Mouse (Mus musculus): ENCODE measurements around the gene Tbkbp1. TPM values are rescaled to one million over a fixed set of nuclear protein-coding genes. Genes with fewer than 3 reads are reported as not detected.

Gene Tbkbp1
- polyA plus RNA-seq, 1 experiment from 2014 or later: 9.1 TPM

DNA sequence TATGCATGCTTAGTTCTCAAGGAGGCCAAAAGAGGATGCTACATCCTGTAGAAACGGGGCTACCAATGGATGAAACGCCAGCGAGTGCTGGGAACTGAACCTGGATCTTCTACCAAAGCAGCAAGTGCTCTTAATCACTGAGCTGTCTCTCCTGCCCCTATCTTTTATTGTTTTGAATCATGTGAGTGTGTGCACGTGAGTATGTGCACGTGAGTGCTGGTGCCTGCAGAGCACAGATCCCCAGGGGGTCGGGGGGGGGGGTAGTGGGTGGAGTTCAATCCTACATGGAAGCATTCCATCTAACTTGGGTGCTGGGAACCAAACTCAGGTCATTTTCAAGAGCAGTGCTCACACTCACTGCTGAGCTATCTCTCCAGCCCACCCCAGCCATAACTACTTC is 64.9 kb downstream of the Tbkbp1 start:
- no peak overlapping the region for H3K4me3 ChIP-seq (replicated peaks; ENCODE audit: low read depth, low read length)
- no peak for ATAC-seq (ENCODE audit: low FRiP score, low TSS enrichment)
- WGBS: 73% methylated on average over 6 of the region's 6 CpGs
- H3K9ac ChIP-seq (replicated peaks; ENCODE audit: low read length): no peak overlapping the region
- no peaks in the 10 kb centered on the region for H3K36me3 ChIP-seq (ENCODE audit: control insufficient read depth, insufficient read depth, low read length)
- DNase-seq: no peak
- H3K27ac ChIP-seq (replicated peaks; ENCODE audit: low read depth, low read length): no peak overlapping the region
- no peaks in the 10 kb centered on the region for H3K27me3 ChIP-seq (ENCODE audit: control insufficient read depth, insufficient read depth, low read length)
- H3K9me3 ChIP-seq (ENCODE audit: control insufficient read depth, low read length): 0 out of 2 replicates have a peak, but pooled peaks cover 5% of the 10 kb centered on the region
- H3K4me1 ChIP-seq (ENCODE audit: control insufficient read depth, insufficient read depth, low read length): 0 out of 2 replicates have a peak, but pooled peaks cover 3% of the 10 kb centered on the region
- H3K4me2 ChIP-seq (ENCODE audit: low read length): no peak overlapping the region

Small RNA genes lying within 50 kb of the gene (microRNA-seq; reads per million reads assigned to microRNA genes)
- not detected for gene Mir7235

Other genes with a start within 250 kb of the Tbkbp1 start
- 85.2 and 90.2 TPM in 2 replicates for gene Cdk5rap3, start 235.0 kb downstream of the Tbkbp1 start, polyA plus RNA-seq (2014; fragmentation: Nextera tagmentation; extraction: Ambion mirVana)
- gene Prr15l, start 223.4 kb downstream of the Tbkbp1 start, polyA plus RNA-seq (2014; fragmentation: Nextera tagmentation; extraction: Ambion mirVana): 0.16 and 0.24 TPM in 2 replicates
- gene Pnpo, start 207.5 kb downstream of the Tbkbp1 start, polyA plus RNA-seq (2014; fragmentation: Nextera tagmentation; extraction: Ambion mirVana): 18.9 and 20.9 TPM in 2 replicates
- 12.3 and 17.2 TPM in 2 replicates for gene Sp2, start 168.5 kb downstream of the Tbkbp1 start, polyA plus RNA-seq (2014; fragmentation: Nextera tagmentation; extraction: Ambion mirVana)
- 0.15 TPM in 1 of 2 replicates, not detected in the other for gene Sp6, start 138.1 kb downstream of the Tbkbp1 start, polyA plus RNA-seq (2014; fragmentation: Nextera tagmentation; extraction: Ambion mirVana)
- gene Scrn2, start 121.6 kb downstream of the Tbkbp1 start, polyA plus RNA-seq (2014; fragmentation: Nextera tagmentation; extraction: Ambion mirVana): 11.3 and 15.6 TPM in 2 replicates
- gene Lrrc46, start 110.1 kb downstream of the Tbkbp1 start, polyA plus RNA-seq (2014; fragmentation: Nextera tagmentation; extraction: Ambion mirVana): 2.3 and 3.0 TPM in 2 replicates
- gene Mrpl10, start 109.9 kb downstream of the Tbkbp1 start, polyA plus RNA-seq (2014; fragmentation: Nextera tagmentation; extraction: Ambion mirVana): 54.2 and 62.2 TPM in 2 replicates
- 7.8 and 8.9 TPM in 2 replicates for gene Osbpl7, start 100.9 kb downstream of the Tbkbp1 start, polyA plus RNA-seq (2014; fragmentation: Nextera tagmentation; extraction: Ambion mirVana)
- gene Tbx21, start 36.2 kb downstream of the Tbkbp1 start, polyA plus RNA-seq (2014; fragmentation: Nextera tagmentation; extraction: Ambion mirVana): 0.13 TPM in 1 of 2 replicates, not detected in the other
- gene Kpnb1, start 36.4 kb upstream of the Tbkbp1 start, polyA plus RNA-seq (2014; fragmentation: Nextera tagmentation; extraction: Ambion mirVana): 33.8 and 48.6 TPM in 2 replicates
- gene Npepps, start 129.1 kb upstream of the Tbkbp1 start, polyA plus RNA-seq (2014; fragmentation: Nextera tagmentation; extraction: Ambion mirVana): 115 and 135 TPM in 2 replicates
- gene Mrpl45, start 164.2 kb upstream of the Tbkbp1 start, polyA plus RNA-seq (2014; fragmentation: Nextera tagmentation; extraction: Ambion mirVana): 39.4 and 46.7 TPM in 2 replicates
- gene Gpr179, start 200.6 kb upstream of the Tbkbp1 start, polyA plus RNA-seq (2014; fragmentation: Nextera tagmentation; extraction: Ambion mirVana): 0.30 and 0.36 TPM in 2 replicates
- 6.9 and 10.4 TPM in 2 replicates for gene Socs7, start 211.1 kb upstream of the Tbkbp1 start, polyA plus RNA-seq (2014; fragmentation: Nextera tagmentation; extraction: Ambion mirVana)

Data from midbrain, embryonic 14.5 days (tissue).